Mouse (Mus musculus) kidney, adult 2 months (tissue): ENCODE results near the gene Gstt2. TPM values are rescaled to one million over a fixed set of nuclear protein-coding genes. Genes with fewer than 3 reads are reported as not detected.
"Not testable (repeated sequence)": the region's sequence is repeated elsewhere in the genome, so short reads cannot be mapped to it uniquely, and the experiment has no call there.

Experiments used
- DNase-seq: peaks from one replicate; pipeline ENCODE4 v3.0.0; 2021
- H3K27ac ChIP-seq: fragments of 200-500 bp; 2 replicates; pipeline ENCODE4 v1.5.1; 2012; ENCODE audit warnings: low read depth, low read length, control low read depth, inconsistent platforms; ENCODE audit not compliant: insufficient read depth
- H3K27me3 ChIP-seq: fragments of 200-500 bp; replicated peaks from 2 replicates; pipeline ENCODE4 v1.6.1; 2012; ENCODE audit warnings: mild to moderate bottlenecking, moderate library complexity, low read length, inconsistent platforms; ENCODE audit not compliant: control insufficient read depth, insufficient read depth
- H3K36me3 ChIP-seq: fragments of 200-500 bp; 2 replicates; pipeline ENCODE4 v1.6.1; 2012; ENCODE audit warnings: mild to moderate bottlenecking, moderate library complexity, low read length, inconsistent platforms; ENCODE audit not compliant: control insufficient read depth, insufficient read depth
- H3K4me1 ChIP-seq: fragments of 200-500 bp; 2 replicates; pipeline ENCODE4 v1.6.1; 2011; ENCODE audit warnings: low read length; ENCODE audit not compliant: control insufficient read depth, insufficient read depth
- H3K4me3 ChIP-seq: fragments of 200-500 bp; 2 replicates; pipeline ENCODE4 v1.5.1; 2011; ENCODE audit warnings: mild to moderate bottlenecking, low read depth, low read length, control low read depth; ENCODE audit not compliant: insufficient read depth
- CTCF ChIP-seq: fragments of 200-500 bp; conservative IDR thresholded peaks from 2 replicates; pipeline ENCODE4 v1.5.1; 2011; ENCODE audit warnings: low read depth, mild to moderate bottlenecking, control low read depth, low read length, moderate library complexity, mixed read lengths; ENCODE audit not compliant: insufficient read depth, insufficient read length
- POLR2A ChIP-seq: fragments of 200-500 bp; IDR thresholded peaks from one replicate; pipeline ENCODE4 v1.6.1; 2011; ENCODE audit warnings: low read depth, low read length, control low read depth
- WGBS: fragments of 180-500 bp; shearing (Covaris S2); methylation state at CpG from one replicate; pipeline ENCODE4 v1.1.7; 2018; 5-methylcytosine and 5-hydroxymethylcytosine counted together
- polyA plus RNA-seq: library from polyadenylated mRNA; depleted of rRNA; stranded (reverse); fragments of >200 nt; gene quantifications from 2 replicates; pipeline ENCODE4 v1.2.3, GENCODE M21; 2012

Gene Gstt2
- polyA plus RNA-seq, 1 experiment: 1,473 TPM

DNA sequence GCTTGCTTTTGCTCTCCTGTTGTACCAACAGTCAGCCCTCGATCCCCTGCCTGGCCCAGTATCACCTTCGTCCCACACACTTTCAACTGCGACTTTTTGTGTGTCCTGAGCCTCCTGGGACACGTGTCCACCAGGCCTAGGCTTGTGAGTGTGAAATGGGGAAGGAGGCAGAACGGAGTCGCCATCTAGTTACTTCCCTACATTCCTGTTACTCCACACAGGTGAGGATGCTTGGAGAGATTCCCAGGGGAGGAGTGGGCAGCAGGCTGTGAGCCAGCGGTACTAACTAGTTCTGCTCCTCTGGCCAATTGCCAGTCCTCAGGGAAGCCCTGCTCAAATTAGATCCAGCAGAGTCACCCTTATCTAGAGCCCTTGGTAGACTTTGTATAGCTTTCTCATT, 23.5 kb upstream of the Gstt2 start:
- Histone ChIP-seq H3K36me3 (no peaks in the 10 kb centered on the region), H3K4me3 (no peak overlapping the region), H3K4me1 (peaks cover 6% of the 10 kb centered on the region; the same call in 1 of the 2 replicates), H3K27me3 (no peaks in the 10 kb centered on the region), H3K27ac (no peak overlapping the region)
- 57% methylated on average over 7 of the region's 7 CpGs for WGBS
- no peak for DNase-seq
- TF ChIP-seq CTCF (no peak), POLR2A (no peak)

GRCm38 (mm10) chr10:75859786-75860470, 22.7 kb upstream of the Gstt2 start, which contains the start of gene Mif:
Gene Mif, minus strand, starts transcription at chr10:75860240.
- peak; percentile 91 for DNase-seq
- Histone ChIP-seq H3K27ac (peak within 1 kb of the TSS; percentile 71), H3K4me3 (peak within 1 kb of the TSS; percentile 89)
- under 1% methylated on average over 46 of the region's 46 CpGs for WGBS
- H3K36me3 ChIP-seq, H3K4me1 ChIP-seq, H3K27me3 ChIP-seq: not testable (repeated sequence)

- TF ChIP-seq POLR2A (no peak), CTCF (no peak)
- 6% methylated on average over 25 of the region's 27 CpGs for WGBS
- Histone ChIP-seq H3K27me3 (no peaks in the 10 kb centered on the region), H3K4me3 (peak overlapping the region; percentile 89), H3K27ac (no peak overlapping the region; the same call in 1 of the 2 replicates), H3K36me3 (no peaks in the 10 kb centered on the region), H3K4me1 (peaks cover 6% of the 10 kb centered on the region; the same call in 1 of the 2 replicates)
- peak; percentile 45 for DNase-seq
Measured at GRCm38 (mm10) chr10:75859107-75859746, 22.0 kb upstream of the Gstt2 start.

GRCm38 (mm10) chr10:75857598-75857997, 20.4 kb upstream of the Gstt2 start:
- no peak overlapping the region for H3K4me3 ChIP-seq
- DNase-seq: peak; percentile 58
- TF ChIP-seq POLR2A (no peak), CTCF (no peak)
- H3K27ac ChIP-seq: no peak overlapping the region
- H3K36me3 ChIP-seq: no peaks in the 10 kb centered on the region
- H3K27me3 ChIP-seq: no peaks in the 10 kb centered on the region
- 74% methylated on average over 4 of the region's 4 CpGs for WGBS
- H3K4me1 ChIP-seq: peaks cover 6% of the 10 kb centered on the region; the same call in 1 of the 2 replicates

DNA sequence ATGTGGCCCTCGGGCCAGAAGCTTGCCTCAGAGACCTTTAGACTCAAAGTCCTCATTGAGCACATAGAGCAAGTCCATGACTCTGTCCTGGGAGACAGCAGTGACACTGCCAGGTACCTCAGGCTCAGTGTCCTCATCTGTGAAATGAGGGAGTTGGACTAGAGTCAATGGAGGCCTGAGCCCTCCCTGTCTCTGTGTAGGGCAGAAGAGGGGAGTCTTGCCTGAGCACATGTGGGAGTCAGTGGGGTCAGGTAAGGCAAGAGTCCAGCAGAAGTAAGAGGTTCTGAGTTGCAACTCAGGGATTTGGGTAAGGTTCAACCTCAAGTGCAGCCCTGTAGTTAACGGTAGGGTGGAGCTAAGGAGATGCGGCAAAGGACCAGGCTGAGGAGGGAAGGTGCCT, 19.8 kb upstream of the Gstt2 start:
- H3K36me3 ChIP-seq: no peaks in the 10 kb centered on the region
- H3K4me1 ChIP-seq: peaks cover 6% of the 10 kb centered on the region; the same call in 1 of the 2 replicates
- no peaks in the 10 kb centered on the region for H3K27me3 ChIP-seq
- WGBS: 46% methylated on average over 3 of the region's 3 CpGs
- no peak overlapping the region for H3K4me3 ChIP-seq
- H3K27ac ChIP-seq: no peak overlapping the region
- peak; percentile 51 for DNase-seq
- no peak for TF ChIP-seq POLR2A

DNA sequence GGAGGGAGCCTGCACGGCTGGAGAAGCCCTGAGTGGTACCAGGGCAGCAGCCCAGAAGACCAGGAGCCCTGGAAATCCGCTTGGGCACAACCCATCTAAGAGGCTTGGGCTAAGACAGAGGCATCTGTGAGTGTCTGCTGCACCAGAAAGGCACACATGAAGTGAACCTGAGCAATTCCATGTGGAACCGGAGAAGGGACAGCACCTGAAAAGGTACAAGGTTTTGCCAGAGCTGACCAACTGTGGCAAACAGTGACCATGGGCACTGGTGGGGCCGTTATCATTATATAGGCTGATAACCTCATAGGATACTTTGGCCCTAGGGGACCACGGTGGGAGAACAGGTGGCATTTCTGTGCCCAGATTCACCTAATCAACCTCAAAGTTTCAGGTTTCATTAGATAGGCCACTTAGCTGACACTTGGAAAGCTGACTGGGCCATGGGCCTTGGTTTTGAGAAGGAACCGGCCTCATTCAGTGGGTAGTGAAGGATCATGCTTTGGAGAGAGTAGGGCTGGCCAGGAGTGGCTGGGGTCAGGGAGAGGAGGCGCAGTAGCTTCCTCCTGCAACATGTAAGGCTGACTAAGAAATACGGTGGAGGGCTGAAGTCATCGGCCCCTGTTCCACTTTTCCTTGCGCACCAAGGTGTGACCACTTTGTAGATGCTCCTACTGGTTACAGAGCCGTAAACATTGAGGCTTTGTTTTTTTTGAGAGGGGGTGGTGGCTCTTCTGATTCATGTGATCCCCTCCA, 19.1 kb upstream of the Gstt2 start:
- WGBS: 89% methylated on average over 11 of the region's 11 CpGs
- TF ChIP-seq POLR2A (no peak), CTCF (no peak)

GRCm38 (mm10) chr10:75855416-75855981, 18.3 kb upstream of the Gstt2 start:
- Histone ChIP-seq H3K4me1 (peaks cover 3% of the 10 kb centered on the region; the same call in 1 of the 2 replicates), H3K36me3 (no peaks in the 10 kb centered on the region), H3K4me3 (no peak overlapping the region), H3K27ac (no peak overlapping the region), H3K27me3 (no peaks in the 10 kb centered on the region)
- DNase-seq: no peak
- 94% methylated on average over 15 of the region's 15 CpGs for WGBS
- TF ChIP-seq POLR2A (no peak), CTCF (no peak)

More for the DNA sequence above, 19.1 kb upstream of the Gstt2 start:
- Histone ChIP-seq H3K27ac (no peak overlapping the region), H3K4me3 (no peak overlapping the region), H3K36me3 (no peaks in the 10 kb centered on the region), H3K27me3 (no peaks in the 10 kb centered on the region), H3K4me1 (peaks cover 6% of the 10 kb centered on the region; the same call in 1 of the 2 replicates)
- DNase-seq: no peak
